Mouse (Mus musculus) heart, postnatal 14 days (tissue): ENCODE measurements around the gene Zim1. TPM values are rescaled to one million over a fixed set of nuclear protein-coding genes. Genes with fewer than 3 reads are reported as not detected.

Source experiments
- DNase-seq, 2 experiments: peaks; one replicate each; pipeline ENCODE4 v3.0.0; 2021 to 2022
- intact Hi-C: fragments of 180-260 bp; cut with DNase I; formaldehyde crosslinking; loops from one replicate; pipeline ENCODE4 v1.15.1; 2025
- total RNA-seq, 2 experiments: library from RNA; stranded (reverse); gene quantifications; 2 replicates each; pipeline ENCODE4 v1.2.3; 2021

Gene Zim1
- total RNA-seq, 2 experiments from 2014 or later: 4.9 to 5.8 TPM

DNA sequence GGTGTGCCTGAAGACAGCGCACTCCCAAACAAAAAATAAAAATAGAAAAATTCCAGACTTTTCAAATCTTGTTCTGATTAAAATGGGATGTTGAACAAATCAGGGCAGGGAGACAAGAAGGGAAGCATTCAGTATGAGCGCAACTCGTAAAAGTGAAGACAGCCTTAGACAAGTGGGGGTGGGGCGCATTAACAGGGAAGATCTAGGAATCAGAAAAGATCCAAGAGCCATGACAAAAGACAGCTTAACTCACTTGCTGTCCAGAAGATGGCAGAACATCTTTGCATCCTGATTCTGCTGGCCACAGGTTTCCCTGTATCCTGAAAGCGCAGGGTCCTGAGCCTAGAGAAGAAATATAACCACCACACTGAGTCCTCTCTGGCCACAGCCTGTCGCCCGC lies 37.6 kb downstream of the Zim1 start:
- intact Hi-C loops: loop anchor here (1.0 to 2.0 kb wide), 2 partner anchors 260 to 279 kb away; no protein-coding TSS in a partner anchor
- no peak for DNase-seq

DNA sequence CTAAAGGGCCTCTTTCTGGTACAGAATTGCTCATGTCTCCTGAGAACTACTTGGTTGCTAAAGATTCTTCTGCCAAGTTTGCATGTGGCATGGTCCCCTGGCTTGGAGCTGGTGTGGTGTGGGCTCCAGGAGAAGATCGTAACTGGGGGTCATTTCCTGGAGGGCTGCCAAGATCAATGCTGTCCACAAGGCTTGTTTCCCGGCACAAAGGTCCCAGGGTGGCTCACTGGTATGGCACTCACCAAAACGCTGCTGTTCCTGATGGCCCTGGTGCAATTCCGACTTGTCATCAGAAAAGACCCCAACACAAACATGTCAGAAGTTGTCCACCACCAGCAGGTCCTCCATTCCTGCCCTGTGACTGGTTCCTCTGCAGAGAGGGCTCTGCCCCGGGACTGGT lies 44.1 kb downstream of the Zim1 start:
- no peak for DNase-seq
- intact Hi-C loops: no loop called here

DNA sequence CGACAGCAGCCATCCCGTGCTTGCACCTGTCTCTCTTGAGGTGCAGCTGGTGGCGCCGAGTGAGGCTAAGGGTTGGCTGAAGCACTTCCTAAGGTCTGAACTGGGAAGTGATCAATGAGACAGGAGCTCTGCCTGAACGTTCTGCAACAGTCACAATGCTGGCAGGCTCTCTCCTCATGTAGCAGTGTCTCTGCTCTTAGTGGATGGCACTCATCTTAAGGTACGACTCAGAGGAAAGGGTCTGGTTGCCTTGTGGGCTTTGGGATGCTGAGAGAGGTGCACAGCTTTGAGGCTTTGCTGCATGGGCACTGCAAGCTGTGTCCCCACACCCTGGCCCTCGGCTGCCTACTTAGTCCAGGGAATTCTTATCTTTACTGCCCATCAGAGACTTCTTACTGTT lies 45.0 kb downstream of the Zim1 start:
- DNase-seq: no peak
- intact Hi-C loops: no loop called here

DNA sequence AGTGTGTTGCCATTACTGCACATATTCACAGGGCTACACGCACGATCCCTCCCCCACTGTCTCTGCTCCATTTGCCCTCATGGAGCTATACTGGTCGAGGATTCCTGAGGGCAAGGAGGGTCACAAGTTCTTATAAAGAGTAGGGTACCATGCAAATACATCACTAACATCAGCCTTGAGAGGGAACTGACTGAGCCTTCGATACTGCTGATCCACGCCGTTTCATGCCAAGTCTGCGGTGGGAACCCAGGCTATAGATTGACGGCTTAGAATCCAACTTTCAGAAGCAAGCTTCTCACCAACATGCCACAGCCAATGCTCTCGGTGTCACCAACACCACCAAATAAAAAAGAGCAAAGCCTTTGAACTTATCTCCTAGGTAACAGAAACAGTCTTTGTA lies 45.7 kb downstream of the Zim1 start:
- intact Hi-C loops: no loop called here
- DNase-seq: no peak

DNA sequence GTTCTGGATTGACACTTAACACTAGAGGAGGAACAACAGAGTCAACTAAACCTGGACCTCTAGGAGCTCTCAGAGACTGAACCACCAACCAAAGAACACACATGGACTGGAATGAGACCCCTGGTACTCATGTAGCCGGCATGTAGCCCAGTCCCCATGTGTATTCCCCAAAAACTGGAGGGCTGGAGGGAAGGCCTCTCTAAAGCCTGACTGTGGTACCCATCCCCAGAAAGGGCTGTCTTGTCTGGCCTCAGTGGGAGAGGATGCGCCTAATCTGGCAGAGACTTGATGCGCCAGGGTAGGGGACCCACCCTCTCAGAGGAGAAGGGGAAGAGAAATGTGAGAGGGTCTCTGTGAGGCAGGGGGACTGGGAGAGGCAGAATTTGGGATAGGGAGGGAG lies 50.4 kb downstream of the Zim1 start:
- intact Hi-C loops: no loop called here

DNA sequence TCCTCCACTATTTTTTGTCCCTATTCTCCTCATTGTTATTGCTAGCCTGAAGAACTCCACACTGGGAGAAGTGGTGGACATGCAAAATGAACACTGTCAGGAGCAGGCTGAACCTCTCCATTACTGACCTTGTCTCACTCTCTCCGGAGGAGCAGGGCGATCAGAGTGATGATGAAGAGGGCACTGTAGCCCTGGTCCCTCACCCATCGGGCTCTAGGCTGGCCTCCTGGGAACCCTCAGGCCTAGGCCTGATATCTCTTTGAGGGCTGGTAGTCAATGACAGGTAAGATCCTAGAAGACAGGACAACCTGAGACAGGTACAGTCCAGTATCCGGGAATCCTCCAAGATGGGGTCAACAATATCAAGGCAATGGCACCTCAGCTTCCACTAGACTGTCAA lies 58.2 kb downstream of the Zim1 start:
- DNase-seq: no peak
- intact Hi-C loops: no loop called here

More for the DNA sequence above, 50.4 kb downstream of the Zim1 start:
- no peak for DNase-seq

DNA sequence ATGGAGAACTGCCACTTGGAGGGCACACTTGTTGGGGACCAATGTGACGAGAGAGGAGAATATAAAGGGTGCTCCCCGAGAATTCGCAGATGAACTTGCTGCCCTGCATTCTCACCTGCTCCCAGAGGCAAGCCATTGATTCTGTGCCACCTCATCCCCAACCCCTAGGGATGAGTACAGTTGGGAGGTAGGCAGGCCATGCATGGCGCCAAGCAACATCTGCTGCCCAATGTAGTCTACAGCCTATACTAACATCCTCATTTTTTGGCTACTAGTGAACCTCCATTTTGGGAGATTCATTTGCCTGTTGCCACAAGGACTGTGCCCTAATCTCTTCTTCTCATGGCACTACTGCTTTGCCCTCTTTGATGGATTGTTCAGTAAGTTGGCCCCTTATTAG lies 59.5 kb downstream of the Zim1 start:
- intact Hi-C loops: no loop called here
- no peak for DNase-seq

DNA sequence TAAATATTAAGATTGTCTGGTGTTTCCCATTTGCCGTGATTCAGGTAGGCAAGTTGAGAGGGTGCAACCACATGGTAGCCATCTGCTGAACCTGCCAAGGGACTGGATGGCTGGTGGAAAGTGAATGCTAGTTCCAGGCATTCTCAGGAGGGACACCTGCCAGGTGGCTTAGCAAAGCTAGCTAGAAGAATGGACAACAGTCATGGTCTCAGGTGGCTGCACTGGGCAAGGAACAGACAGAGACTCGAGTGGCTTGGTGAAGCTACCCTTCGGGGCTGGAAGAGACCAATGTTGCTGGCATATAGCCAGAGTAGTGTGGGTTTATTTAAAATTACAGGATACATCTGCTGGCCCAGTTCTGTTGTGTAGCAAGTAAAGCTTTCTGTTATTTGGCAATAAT lies 60.4 kb downstream of the Zim1 start:
- no peak for DNase-seq
- intact Hi-C loops: no loop called here

Other genes with a start within 250 kb of the Zim1 start
- gene Olfr1336, start 240.3 kb downstream of the Zim1 start, total RNA-seq: not detected
- not detected for gene Olfr1346, start 229.3 kb downstream of the Zim1 start, total RNA-seq
- not detected for gene Olfr5, start 209.5 kb downstream of the Zim1 start, total RNA-seq
- gene Olfr1347, start 196.7 kb downstream of the Zim1 start, total RNA-seq: not detected
- gene Olfr1348, start 187.7 kb downstream of the Zim1 start, total RNA-seq: not detected
- gene Olfr1349, start 173.5 kb downstream of the Zim1 start, total RNA-seq: not detected
- not detected for gene Olfr1350, start 131.6 kb downstream of the Zim1 start, total RNA-seq
- gene Peg3, start 34.0 kb upstream of the Zim1 start, total RNA-seq: 10 to 100 TPM; 32.4 to 35.5 TPM
- gene Usp29, start 34.1 kb upstream of the Zim1 start, total RNA-seq: under 1 TPM; 0.22 to 0.57 TPM